Mouse (Mus musculus) retina, adult 2 months (tissue): ENCODE data around the gene Mybpc3.
A peak's percentile ranks its signal among the peaks of the same experiment; 100 is the strongest.

Experiments
- DNase-seq: peaks from one replicate; pipeline ENCODE4 v3.0.0-alpha.2; 2012; ENCODE audit warnings: low read depth, low spot score

Gene Mybpc3

GRCm38 (mm10) chr2:91117585-91118275, at the start of gene Mybpc3:
Gene Mybpc3 (plus strand): TSS chr2:91118144.
- no peak for DNase-seq

- no peak for DNase-seq
Observed at GRCm38 (mm10) chr2:91068162-91068871, 49.6 kb upstream of the Mybpc3 start.

GRCm38 (mm10) chr2:91068872-91069165, 49.1 kb upstream of the Mybpc3 start:
- DNase-seq, result no peak

- no peak for DNase-seq
Observed at GRCm38 (mm10) chr2:91069306-91070000, 48.5 kb upstream of the Mybpc3 start.

- DNase-seq, result peak; percentile 86
Observed at GRCm38 (mm10) chr2:91070076-91070800, 47.7 kb upstream of the Mybpc3 start, which contains the start of gene Slc39a13. Gene Slc39a13 (minus strand): TSS chr2:91070417.

- no peak for DNase-seq
Observed at GRCm38 (mm10) chr2:91071059-91071458, 46.9 kb upstream of the Mybpc3 start.

- no peak for DNase-seq
Observed at GRCm38 (mm10) chr2:91072092-91072491, 45.9 kb upstream of the Mybpc3 start.

GRCm38 (mm10) chr2:91077957-91078313, 40.0 kb upstream of the Mybpc3 start:
- no peak for DNase-seq

- DNase-seq, result no peak
Observed at GRCm38 (mm10) chr2:91078314-91079025, 39.5 kb upstream of the Mybpc3 start.

GRCm38 (mm10) chr2:91079026-91079384, 38.9 kb upstream of the Mybpc3 start:
- DNase-seq, result no peak

GRCm38 (mm10) chr2:91080784-91081513, 37.0 kb upstream of the Mybpc3 start:
- no peak for DNase-seq

- DNase-seq, result no peak
Observed at GRCm38 (mm10) chr2:91081775-91082695, 35.9 kb upstream of the Mybpc3 start, which contains the start of gene Spi1. Gene Spi1 (plus strand): TSS chr2:91082390.

GRCm38 (mm10) chr2:91082844-91083243, 35.1 kb upstream of the Mybpc3 start:
- DNase-seq, result no peak

GRCm38 (mm10) chr2:91083366-91083940, 34.5 kb upstream of the Mybpc3 start:
- DNase-seq, result no peak

- DNase-seq, result no peak
Observed at GRCm38 (mm10) chr2:91084179-91084820, 33.6 kb upstream of the Mybpc3 start.

GRCm38 (mm10) chr2:91085494-91086391, 32.2 kb upstream of the Mybpc3 start:
- no peak for DNase-seq

- no peak for DNase-seq
Observed at GRCm38 (mm10) chr2:91086392-91087237, 31.3 kb upstream of the Mybpc3 start.
